Mouse (Mus musculus): ENCODE data around the gene Ist1. TPM values are rescaled to one million over a fixed set of nuclear protein-coding genes. Genes with fewer than 3 reads are reported as not detected.
A peak's percentile ranks its signal among the peaks of the same experiment; 100 is the strongest.

The Ist1 gene
- polyA plus RNA-seq, 1 experiment from 2014 or later = 76.4 TPM

DNA sequence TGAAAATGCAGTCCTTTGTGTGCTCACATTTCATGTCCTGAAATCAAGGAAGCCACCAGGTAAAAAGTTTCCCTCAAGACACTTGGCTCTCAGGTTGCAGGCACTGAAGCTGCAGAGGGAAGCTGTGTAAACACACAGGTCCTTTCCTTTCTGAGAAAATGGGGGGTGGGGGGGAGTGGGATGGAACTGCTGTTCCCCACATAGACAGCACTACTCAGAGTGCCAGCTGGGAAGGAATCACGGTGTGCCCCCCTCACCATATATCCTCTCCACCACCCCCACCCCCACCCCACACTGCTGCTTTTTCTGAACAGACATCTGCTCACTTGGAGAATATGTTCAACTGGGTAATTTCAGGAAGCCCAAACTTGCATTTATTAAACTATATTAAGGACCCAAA lies 19.5 kb upstream of the Ist1 start:
- no peak overlapping the region for H3K27ac ChIP-seq (ENCODE audit: low read depth, low read length)
- no peaks in the 10 kb centered on the region for H3K27me3 ChIP-seq (replicated peaks; ENCODE audit: control insufficient read depth, insufficient read depth, low read length)
- no peaks in the 10 kb centered on the region for H3K9me3 ChIP-seq (ENCODE audit: control insufficient read depth, low read length)
- peaks cover 4% of the 10 kb centered on the region; the same call in 1 of the 2 replicates for H3K4me1 ChIP-seq (replicated peaks; ENCODE audit: control insufficient read depth, insufficient read depth, low read length)
- DNase-seq (ENCODE audit: low spot score) (no peak), ATAC-seq (replicated peaks; ENCODE audit: low FRiP score) (no peak)
- 92% methylated on average over 1 of the region's 1 CpGs for WGBS
- no peak overlapping the region for H3K4me3 ChIP-seq (ENCODE audit: low read depth, low read length)
- H3K36me3 ChIP-seq (ENCODE audit: control insufficient read depth, insufficient read depth, low read length) = peaks cover 22% of the 10 kb centered on the region
- no peak overlapping the region for H3K9ac ChIP-seq (ENCODE audit: low read depth, low read length)
- H3K4me2 ChIP-seq = no peak overlapping the region

DNA sequence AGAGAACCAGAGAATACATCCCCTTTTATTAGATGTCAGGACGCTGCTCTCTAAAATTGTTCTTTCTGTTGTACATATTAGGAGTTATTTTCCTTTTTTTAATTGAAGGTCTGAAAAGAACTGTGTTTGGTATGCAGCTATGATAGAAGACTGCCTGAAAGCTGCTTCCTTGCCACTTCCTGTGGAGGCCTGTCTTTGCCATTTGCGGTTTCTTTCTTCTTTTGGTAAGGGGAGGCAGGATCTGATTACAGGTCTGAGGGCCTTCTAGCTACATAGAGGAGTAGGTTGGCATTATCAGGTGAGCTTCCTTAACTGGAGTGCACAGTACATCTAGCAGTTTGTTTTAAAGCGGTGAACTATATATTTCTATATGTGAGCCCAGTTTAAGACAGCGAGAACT lies 14.9 kb upstream of the Ist1 start:
- no peak overlapping the region for H3K27ac ChIP-seq (ENCODE audit: low read depth, low read length)
- H3K4me2 ChIP-seq = no peak overlapping the region
- DNase-seq (ENCODE audit: low spot score) = no peak
- ATAC-seq (replicated peaks; ENCODE audit: low FRiP score) = no peak
- no peaks in the 10 kb centered on the region for H3K9me3 ChIP-seq (ENCODE audit: control insufficient read depth, low read length)
- WGBS = 86% methylated on average over 4 of the region's 4 CpGs
- H3K27me3 ChIP-seq (replicated peaks; ENCODE audit: control insufficient read depth, insufficient read depth, low read length) = no peaks in the 10 kb centered on the region
- H3K36me3 ChIP-seq (ENCODE audit: control insufficient read depth, insufficient read depth, low read length) = peaks cover 20% of the 10 kb centered on the region
- peaks cover 13% of the 10 kb centered on the region for H3K4me1 ChIP-seq (replicated peaks; ENCODE audit: control insufficient read depth, insufficient read depth, low read length)
- no peak overlapping the region for H3K4me3 ChIP-seq (ENCODE audit: low read depth, low read length)
- H3K9ac ChIP-seq (ENCODE audit: low read depth, low read length) = no peak overlapping the region

DNA sequence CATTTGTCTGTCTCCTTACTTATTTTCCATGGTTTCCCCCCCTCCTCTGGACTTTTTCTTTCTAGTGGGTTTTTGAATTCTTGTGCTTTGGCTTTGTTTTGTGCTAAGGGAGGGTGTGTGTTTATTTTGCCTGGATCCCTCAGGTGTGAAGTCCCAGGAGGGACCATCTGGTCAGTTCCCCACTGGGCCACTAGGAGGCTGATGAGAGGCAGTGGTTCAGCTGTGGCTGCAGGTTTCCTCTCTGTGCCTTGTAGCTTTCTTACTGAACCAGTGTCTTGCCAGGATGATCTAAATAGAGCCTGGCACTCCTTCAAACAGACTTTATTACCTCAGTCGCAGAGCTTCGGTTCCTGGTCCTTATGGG lies 13.8 kb upstream of the Ist1 start:
- Histone ChIP-seq H3K4me2 (peak overlapping the region; percentile 87), H3K27ac (ENCODE audit: low read depth, low read length) (no peak overlapping the region), H3K4me3 (ENCODE audit: low read depth, low read length) (peak overlapping the region; percentile 94), H3K27me3 (replicated peaks; ENCODE audit: control insufficient read depth, insufficient read depth, low read length) (no peaks in the 10 kb centered on the region), H3K9me3 (ENCODE audit: control insufficient read depth, low read length) (no peaks in the 10 kb centered on the region), H3K4me1 (replicated peaks; ENCODE audit: control insufficient read depth, insufficient read depth, low read length) (peaks cover 13% of the 10 kb centered on the region), H3K9ac (ENCODE audit: low read depth, low read length) (no peak overlapping the region), H3K36me3 (ENCODE audit: control insufficient read depth, insufficient read depth, low read length) (peaks cover 13% of the 10 kb centered on the region)
- ATAC-seq (replicated peaks; ENCODE audit: low FRiP score) = peak; percentile 48
- peak; percentile 66 for DNase-seq (ENCODE audit: low spot score)
- 33% methylated on average over 2 of the region's 2 CpGs for WGBS

DNA sequence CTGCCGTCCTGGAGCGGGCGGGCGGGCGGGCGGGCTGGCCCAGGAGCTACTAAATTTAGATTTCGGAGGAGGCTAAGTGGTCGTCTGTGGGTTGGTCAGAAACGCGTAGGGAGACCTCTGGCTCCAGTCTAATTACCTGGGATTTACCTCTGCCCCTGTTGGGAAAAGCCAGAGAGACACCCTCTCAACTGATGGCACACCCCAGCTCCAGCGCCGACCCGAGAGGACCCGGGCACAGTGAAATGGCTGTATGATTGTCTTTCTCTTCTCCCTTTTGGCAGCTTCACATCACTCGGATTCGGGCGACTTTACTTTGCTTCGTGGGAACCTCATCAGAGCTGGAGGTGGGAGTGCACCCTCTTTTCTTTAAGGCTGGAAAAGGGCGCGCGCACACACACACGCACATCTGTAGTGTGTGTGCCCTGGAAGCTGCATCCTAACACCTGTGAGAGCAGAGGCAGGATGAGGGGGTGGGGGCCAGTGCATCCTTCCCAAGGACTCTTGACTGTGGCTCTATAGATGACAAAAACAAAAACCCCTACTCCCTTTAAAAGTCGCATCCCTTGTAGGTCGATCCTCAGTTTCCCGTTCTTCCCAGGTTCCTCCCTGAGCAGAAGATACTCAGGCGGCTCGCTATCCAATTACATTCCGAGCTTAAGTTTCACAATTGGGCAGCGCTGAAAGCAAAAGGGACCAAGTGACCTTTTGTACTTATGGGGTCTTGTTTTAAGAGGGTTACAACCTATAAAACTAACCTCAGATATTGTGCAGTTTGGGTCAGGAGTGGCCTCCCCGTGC lies 13.2 kb upstream of the Ist1 start:
- H3K4me1 ChIP-seq (replicated peaks; ENCODE audit: control insufficient read depth, insufficient read depth, low read length) = peaks cover 13% of the 10 kb centered on the region
- ATAC-seq (replicated peaks; ENCODE audit: low FRiP score) (peak; percentile 36), DNase-seq (ENCODE audit: low spot score) (peak; percentile 39)
- peak overlapping the region; percentile 87 for H3K4me2 ChIP-seq
- peak overlapping the region; percentile 92 for H3K27ac ChIP-seq (ENCODE audit: low read depth, low read length)
- no peaks in the 10 kb centered on the region for H3K9me3 ChIP-seq (ENCODE audit: control insufficient read depth, low read length)
- peaks cover 13% of the 10 kb centered on the region for H3K36me3 ChIP-seq (ENCODE audit: control insufficient read depth, insufficient read depth, low read length)
- peak overlapping the region; percentile 96 for H3K9ac ChIP-seq (ENCODE audit: low read depth, low read length)
- peak overlapping the region; percentile 94 for H3K4me3 ChIP-seq (ENCODE audit: low read depth, low read length)
- no peaks in the 10 kb centered on the region for H3K27me3 ChIP-seq (replicated peaks; ENCODE audit: control insufficient read depth, insufficient read depth, low read length)
- 3% methylated on average over 29 of the region's 30 CpGs for WGBS

DNA sequence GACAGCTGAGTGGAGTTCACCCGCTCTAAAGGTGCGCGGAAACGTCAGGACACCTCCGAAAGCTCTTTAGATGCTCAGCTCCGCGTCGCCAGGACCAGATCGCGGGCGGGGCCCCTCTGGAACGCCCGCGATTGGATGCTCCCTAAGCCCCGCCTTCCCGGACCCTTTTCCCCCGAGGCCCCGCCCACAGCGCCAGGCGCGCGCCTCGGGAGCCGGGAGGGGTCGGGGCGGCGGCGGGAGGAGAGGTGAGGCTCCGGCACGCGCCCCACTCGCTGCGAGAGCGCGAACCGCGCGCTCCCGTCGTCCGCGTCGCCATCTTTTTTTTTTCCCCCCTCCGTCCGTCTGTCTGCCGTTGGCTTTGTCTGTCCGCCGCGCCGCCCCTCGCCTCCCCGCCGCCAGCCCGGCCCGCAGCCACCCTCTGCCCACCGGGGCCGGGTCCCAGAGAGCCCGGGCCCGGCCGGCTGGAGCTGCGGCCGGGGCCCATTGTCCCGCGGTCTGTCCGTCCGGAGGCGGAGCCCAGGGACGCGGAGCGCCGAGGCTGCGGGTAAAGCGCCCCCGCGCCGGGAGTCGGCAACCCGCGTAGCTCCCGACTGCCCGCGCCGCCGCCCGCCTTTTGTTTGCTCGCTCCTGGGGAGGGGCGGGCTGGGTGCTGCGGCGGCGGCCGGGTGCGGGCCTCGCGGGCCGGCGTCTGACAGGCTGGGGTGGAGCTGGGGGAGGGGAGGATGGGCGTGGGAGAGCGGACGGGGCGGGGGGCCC lies 12.4 kb upstream of the Ist1 start, which contains the start of gene Zfp821:
TSS of gene Zfp821 (plus strand) at position 227 of the 756 bp plus-strand sequence.
- peak; percentile 90 for ATAC-seq (replicated peaks; ENCODE audit: low FRiP score)
- under 1% methylated on average over 70 of the region's 100 CpGs for WGBS

DNA sequence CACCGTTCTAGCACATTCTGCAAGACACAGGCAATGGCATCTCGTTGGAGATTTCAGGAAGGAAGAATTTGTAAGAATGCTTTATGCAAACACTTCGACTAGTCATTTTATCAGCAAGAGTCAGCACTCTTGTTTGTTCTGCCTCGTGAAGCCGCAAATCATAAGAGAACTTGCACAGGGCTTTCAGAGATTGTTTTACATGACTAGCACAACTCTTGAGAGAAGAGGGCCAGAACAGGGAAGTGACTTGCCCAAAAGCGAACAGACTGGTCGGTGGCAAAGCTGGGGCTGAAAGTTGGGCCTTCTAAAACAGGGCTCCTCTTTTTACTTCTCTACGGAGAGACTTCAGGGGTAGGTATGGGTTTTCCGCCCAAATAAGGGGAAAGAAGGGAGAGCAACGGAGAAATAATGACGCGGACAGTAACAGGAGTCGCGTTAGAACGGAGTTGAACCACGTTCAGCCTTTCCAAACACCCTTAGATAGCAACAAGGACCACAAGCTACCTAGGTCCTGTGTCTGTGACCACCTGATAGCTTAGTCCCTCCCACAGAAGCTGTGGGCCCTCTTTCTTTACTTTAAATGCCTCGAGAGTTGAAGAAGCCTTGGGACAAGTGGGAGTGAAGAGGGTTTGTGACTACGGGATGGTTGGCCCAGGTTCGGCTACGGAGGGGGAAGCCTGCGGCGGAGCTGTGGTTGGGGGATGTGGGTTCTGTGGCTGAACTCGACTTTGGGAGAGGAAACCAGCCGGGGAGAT lies 11.7 kb upstream of the Ist1 start:
- H3K4me3 ChIP-seq (ENCODE audit: low read depth, low read length) = peak overlapping the region; percentile 94
- peak; percentile 22 for ATAC-seq (replicated peaks; ENCODE audit: low FRiP score)
- peaks cover 13% of the 10 kb centered on the region for H3K4me1 ChIP-seq (replicated peaks; ENCODE audit: control insufficient read depth, insufficient read depth, low read length)
- peak overlapping the region; percentile 87 for H3K4me2 ChIP-seq
- 7% methylated on average over 24 of the region's 24 CpGs for WGBS
- H3K9me3 ChIP-seq (ENCODE audit: control insufficient read depth, low read length) = no peaks in the 10 kb centered on the region
- DNase-seq (ENCODE audit: low spot score) = no peak
- peak overlapping the region; percentile 27; the same call in 1 of the 2 replicates for H3K9ac ChIP-seq (ENCODE audit: low read depth, low read length)
- 0 out of 2 replicates have a peak overlapping the region, but pooled peaks have one; percentile 92 for H3K27ac ChIP-seq (ENCODE audit: low read depth, low read length)
- H3K36me3 ChIP-seq (ENCODE audit: control insufficient read depth, insufficient read depth, low read length) = peaks cover 13% of the 10 kb centered on the region
- no peaks in the 10 kb centered on the region for H3K27me3 ChIP-seq (replicated peaks; ENCODE audit: control insufficient read depth, insufficient read depth, low read length)

More for the DNA sequence above, 12.4 kb upstream of the Ist1 start, which contains the start of gene Zfp821:
- Histone ChIP-seq H3K4me2 (peak within 1 kb of the TSS; percentile 87), H3K27ac (ENCODE audit: low read depth, low read length) (peak within 1 kb of the TSS; percentile 92), H3K9me3 (ENCODE audit: control insufficient read depth, low read length) (no peaks in the 10 kb centered on the region), H3K36me3 (ENCODE audit: control insufficient read depth, insufficient read depth, low read length) (peaks cover 13% of the 10 kb centered on the region), H3K4me3 (ENCODE audit: low read depth, low read length) (peak within 1 kb of the TSS; percentile 94), H3K4me1 (replicated peaks; ENCODE audit: control insufficient read depth, insufficient read depth, low read length) (peaks cover 13% of the 10 kb centered on the region), H3K9ac (ENCODE audit: low read depth, low read length) (peak within 1 kb of the TSS; percentile 96), H3K27me3 (replicated peaks; ENCODE audit: control insufficient read depth, insufficient read depth, low read length) (no peaks in the 10 kb centered on the region)
- peak; percentile 90 for DNase-seq (ENCODE audit: low spot score)

DNA sequence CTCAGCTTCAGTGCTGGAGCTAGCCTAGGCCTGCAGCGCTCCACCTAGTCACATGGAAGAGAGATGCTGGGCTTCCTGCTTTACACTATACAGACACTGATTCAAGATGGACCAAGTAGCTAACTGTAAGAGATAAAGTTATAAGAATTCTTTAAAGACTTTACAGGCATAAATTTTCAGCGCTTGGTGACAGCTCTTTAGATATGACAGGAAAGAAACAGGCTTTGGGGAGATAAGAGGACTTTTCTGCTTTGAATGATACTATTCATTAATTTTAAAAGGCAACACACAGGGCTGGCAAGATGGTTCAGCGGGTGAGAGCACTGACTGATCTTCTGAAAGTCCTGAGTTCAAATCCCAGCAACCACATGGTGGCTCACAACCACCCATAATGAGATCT lies 5.4 kb upstream of the Ist1 start:
- H3K9me3 ChIP-seq (ENCODE audit: control insufficient read depth, low read length) = no peaks in the 10 kb centered on the region
- H3K4me3 ChIP-seq (ENCODE audit: low read depth, low read length) = no peak overlapping the region
- H3K4me1 ChIP-seq (replicated peaks; ENCODE audit: control insufficient read depth, insufficient read depth, low read length) = no peaks in the 10 kb centered on the region; the same call in 1 of the 2 replicates
- WGBS = 72% methylated on average over 3 of the region's 3 CpGs
- H3K4me2 ChIP-seq = no peak overlapping the region
- H3K27ac ChIP-seq (ENCODE audit: low read depth, low read length) = no peak overlapping the region
- H3K27me3 ChIP-seq (replicated peaks; ENCODE audit: control insufficient read depth, insufficient read depth, low read length) = no peaks in the 10 kb centered on the region
- no peak overlapping the region for H3K9ac ChIP-seq (ENCODE audit: low read depth, low read length)
- H3K36me3 ChIP-seq (ENCODE audit: control insufficient read depth, insufficient read depth, low read length) = no peaks in the 10 kb centered on the region
- no peak for DNase-seq (ENCODE audit: low spot score)
- ATAC-seq (replicated peaks; ENCODE audit: low FRiP score) = no peak

DNA sequence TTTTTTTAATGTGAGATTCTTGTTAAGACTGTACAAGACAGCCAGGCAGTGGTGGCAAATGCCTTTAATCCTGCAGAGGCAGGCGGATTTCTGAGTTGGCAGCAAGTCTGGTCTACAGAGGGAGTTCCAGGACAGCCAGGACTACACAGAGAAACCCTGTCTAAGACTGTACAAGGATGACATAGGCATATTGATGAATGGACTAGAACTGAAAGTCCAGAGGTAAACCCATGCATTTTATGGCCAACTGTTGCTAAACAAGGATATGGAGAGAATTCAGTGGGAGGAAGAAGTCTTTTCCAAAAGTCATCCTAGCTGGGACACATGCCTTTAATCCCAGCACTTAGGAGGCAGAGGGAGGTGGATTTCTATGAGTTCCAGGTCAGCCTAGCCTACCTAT lies 4.7 kb upstream of the Ist1 start:
- no peak overlapping the region for H3K27ac ChIP-seq (ENCODE audit: low read depth, low read length)
- H3K27me3 ChIP-seq (replicated peaks; ENCODE audit: control insufficient read depth, insufficient read depth, low read length) = no peaks in the 10 kb centered on the region
- no peaks in the 10 kb centered on the region for H3K36me3 ChIP-seq (ENCODE audit: control insufficient read depth, insufficient read depth, low read length)
- ATAC-seq (replicated peaks; ENCODE audit: low FRiP score) (no peak), DNase-seq (ENCODE audit: low spot score) (no peak)
- no peak overlapping the region for H3K4me2 ChIP-seq
- H3K4me3 ChIP-seq (ENCODE audit: low read depth, low read length) = no peak overlapping the region
- no peak overlapping the region for H3K9ac ChIP-seq (ENCODE audit: low read depth, low read length)
- H3K4me1 ChIP-seq (replicated peaks; ENCODE audit: control insufficient read depth, insufficient read depth, low read length) = no peaks in the 10 kb centered on the region; the same call in 1 of the 2 replicates
- no peaks in the 10 kb centered on the region for H3K9me3 ChIP-seq (ENCODE audit: control insufficient read depth, low read length)
- WGBS = 76% methylated on average over 1 of the region's 1 CpGs

All from liver, embryonic 11.5 days (tissue).